36 mouse cellular contexts compared by ENCODE assay signal in the genomic region with DNA sequence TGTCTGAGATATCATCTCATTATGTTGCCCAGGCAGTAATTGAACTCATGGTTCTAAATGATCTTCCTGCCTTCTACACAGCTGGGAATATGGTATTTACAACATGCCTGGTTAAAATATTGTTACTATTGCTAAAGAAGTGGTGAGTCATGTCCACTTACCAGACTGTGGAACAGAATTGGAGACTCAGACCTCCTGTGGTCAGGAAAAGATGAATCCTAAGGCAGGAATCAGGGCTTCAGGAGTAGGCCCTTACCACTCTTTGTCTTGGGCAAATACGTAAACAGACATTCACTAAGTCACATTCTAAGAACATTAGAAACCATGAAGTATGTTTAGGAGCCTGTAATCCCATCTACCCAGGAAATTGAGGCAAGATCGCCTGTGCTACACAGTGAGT. TPM values are rescaled to one million over a fixed set of nuclear protein-coding genes. Genes with fewer than 3 reads are reported as not detected.
"Had no signal": no experiment of that assay in that cellular context is flagged by ENCODE, and none has a peak within 500 bp of the region (broad histone marks: within the 10 kb centered on the region; RNA-seq: fewer than 3 reads in every experiment).

No protein-coding gene starts in this region.

- DNase-seq: gastrocnemius, postnatal 14 days; gastrocnemius, postnatal 36 days; heart, adult 2 months; heart, postnatal 14 days; heart, postnatal 36 days; kidney, adult 18-20 months; kidney, adult 8-10 months; kidney, postnatal 10 days; kidney, postnatal 25 days; kidney, postnatal 4 days; liver had no signal

- H3K4me2 ChIP-seq: heart, embryonic 11.5 days; heart, embryonic 13.5 days; heart, embryonic 15.5 days; hindbrain, embryonic 13.5 days; hindbrain, embryonic 15.5 days; limb, embryonic 12.5 days; liver, embryonic 11.5 days had no signal

- H3K27ac ChIP-seq: heart, adult 2 months; heart, embryonic 13.5 days; heart, embryonic 15.5 days; hindbrain, embryonic 13.5 days; hindbrain, embryonic 15.5 days; hindbrain, postnatal 0 days; layer of hippocampus, adult 2 months; left cerebral cortex, adult 2 months; limb, embryonic 10.5 days; limb, embryonic 12.5 days had no signal

- H3K4me1 ChIP-seq: heart, embryonic 13.5 days; heart, embryonic 15.5 days; hindbrain, embryonic 13.5 days; hindbrain, embryonic 15.5 days; limb, embryonic 10.5 days; limb, embryonic 12.5 days had no signal

- H3K4me3 ChIP-seq: heart, adult 2 months; heart, embryonic 13.5 days; heart, embryonic 15.5 days; hindbrain, embryonic 13.5 days; hindbrain, embryonic 15.5 days; layer of hippocampus, adult 2 months; left cerebral cortex, adult 2 months; limb, embryonic 10.5 days; limb, embryonic 12.5 days had no signal

- H3K27me3 ChIP-seq: heart, embryonic 13.5 days; heart, embryonic 15.5 days; hindbrain, embryonic 13.5 days; hindbrain, embryonic 15.5 days; limb, embryonic 12.5 days had no signal

RNA-seq across cellular contexts. Expression of gene Tmco2, which starts 20.3 kb away (rescaled TPM):
- total RNA-seq: gastrocnemius, adult 18-20 months; gastrocnemius, adult 8-10 months; gastrocnemius, postnatal 14 days; gastrocnemius, postnatal 36 days; heart, adult 2 months; heart, postnatal 14 days; heart, postnatal 36 days; hematopoietic stem cell, adult 5-6 weeks; hindbrain, postnatal 0 days; layer of hippocampus, adult 2 months; layer of hippocampus, postnatal 10 days; layer of hippocampus, postnatal 25 days; left cerebral cortex, adult 2 months; left cerebral cortex, postnatal 14 days; left cerebral cortex, postnatal 36 days had no signal
- polyA plus RNA-seq: heart, embryonic 11.5 days; heart, embryonic 13.5 days; heart, embryonic 15.5 days; heart, postnatal 0 days; hindbrain, embryonic 11.5 days; hindbrain, embryonic 13.5 days; hindbrain, embryonic 15.5 days; intestine, embryonic 14.5 days; intestine, embryonic 16.5 days; kidney, embryonic 14.5 days; kidney, embryonic 16.5 days; limb, embryonic 10.5 days; limb, embryonic 12.5 days; limb, embryonic 14.5 days; liver, embryonic 11.5 days had no signal

RNA-seq across cellular contexts. Expression of gene Col9a2, which starts 49.5 kb away (rescaled TPM):
- total RNA-seq: heart, adult 2 months; hematopoietic stem cell, adult 5-6 weeks had no signal
